27 mouse cellular contexts compared by ENCODE assay signal in the genomic region with DNA sequence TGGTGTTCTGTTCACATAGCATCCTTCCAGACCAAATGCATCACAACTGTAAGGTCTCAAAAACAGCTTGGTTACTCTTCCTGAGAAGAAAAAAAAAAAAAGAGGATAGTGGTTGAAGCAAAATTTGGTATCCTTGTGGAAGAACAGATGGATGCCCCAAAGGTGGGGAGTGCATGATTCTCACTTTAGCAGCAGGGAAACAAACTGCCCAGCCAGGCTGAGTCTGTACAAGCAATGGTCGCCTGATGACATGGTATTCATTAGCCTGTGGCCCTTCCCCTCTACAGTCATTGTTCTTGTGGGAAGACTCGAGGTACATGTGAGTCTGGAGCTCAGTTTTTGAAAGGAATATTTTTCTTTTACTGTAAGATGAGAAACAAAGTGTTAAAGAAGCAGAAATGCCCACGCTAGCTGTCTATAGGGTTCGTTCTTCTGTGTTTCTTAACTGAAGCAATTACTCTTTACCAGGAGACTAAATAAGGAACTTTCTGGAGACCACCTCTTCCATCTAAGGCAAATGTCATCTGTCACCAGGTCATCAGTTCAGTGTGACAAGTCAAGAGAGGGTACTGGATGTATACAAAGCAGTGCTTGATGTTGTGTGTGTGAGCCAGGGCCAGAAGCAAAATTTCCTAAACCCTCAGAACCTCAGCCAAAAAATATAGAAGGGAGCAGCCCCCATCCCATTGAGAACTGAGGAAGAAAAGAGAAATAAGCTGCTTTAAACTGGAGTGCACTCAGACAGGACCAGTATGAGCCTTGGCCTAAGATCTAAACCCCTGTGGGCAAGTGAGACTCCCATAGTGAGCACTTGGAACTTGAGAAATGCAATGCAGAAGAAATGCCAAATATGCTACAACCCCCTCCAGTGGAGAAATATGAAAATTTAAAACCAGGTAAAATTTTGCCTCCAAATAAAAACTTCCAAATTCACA.
DNase-seq lines count a peak whose midpoint lies in the region; ATAC-seq and TF ChIP-seq lines count a peak whose summit lies in the region.
"Had no signal": no experiment of that assay in that cellular context is flagged by ENCODE, and none has a peak within 500 bp of the region (broad histone marks: within the 10 kb centered on the region; RNA-seq: fewer than 3 reads in every experiment).

No protein-coding gene starts in this region.

- no peak for ATAC-seq in heart, embryonic 11.5 days (replicated peaks; ENCODE audit: insufficient number of reproducible peaks, low FRiP score, low TSS enrichment)
- peak; percentile 19; the same call in 1 of the 2 replicates for ATAC-seq in lung, postnatal 0 days
- no peak for ATAC-seq in megakaryocyte, adult 5-6 weeks (ENCODE audit: poor library complexity, severe bottlenecking)
- ATAC-seq: forebrain, postnatal 0 days; hindbrain, postnatal 0 days; intestine, embryonic 15.5 days; Patski had no signal

- H3K27ac ChIP-seq in heart, adult 2 months: no peak overlapping the region
- H3K27ac ChIP-seq in heart, embryonic 11.5 days (ENCODE audit: low read depth, low read length): no peak overlapping the region
- no peak overlapping the region for H3K27ac ChIP-seq in lung, postnatal 0 days (ENCODE audit: low read length)
- H3K27ac ChIP-seq: embryonic facial prominence, embryonic 10.5 days; embryonic facial prominence, embryonic 15.5 days; forebrain, embryonic 12.5 days; heart, embryonic 15.5 days; hindbrain, postnatal 0 days; intestine, embryonic 15.5 days; kidney, postnatal 0 days; limb, embryonic 10.5 days; limb, embryonic 15.5 days; liver, embryonic 13.5 days; neural tube, embryonic 13.5 days had no signal

- no peak overlapping the region for H3K4me2 ChIP-seq in heart, embryonic 11.5 days
- H3K4me2 ChIP-seq in lung, postnatal 0 days (replicated peaks; ENCODE audit: low read depth, low read length): no peak overlapping the region
- H3K4me2 ChIP-seq: embryonic facial prominence, embryonic 15.5 days; forebrain, embryonic 12.5 days; heart, embryonic 15.5 days; intestine, embryonic 15.5 days; limb, embryonic 15.5 days; liver, embryonic 13.5 days; midbrain, embryonic 11.5 days; neural tube, embryonic 13.5 days had no signal

- no peak overlapping the region for H3K4me3 ChIP-seq in heart, adult 2 months
- no peak overlapping the region for H3K4me3 ChIP-seq in heart, embryonic 11.5 days (ENCODE audit: low read depth, low read length)
- no peak overlapping the region for H3K4me3 ChIP-seq in lung, postnatal 0 days (ENCODE audit: low read depth, low read length)
- no peak overlapping the region for H3K4me3 ChIP-seq in lung, adult 2 months (replicated peaks; ENCODE audit: extremely low read depth, low read depth, low read length)
- H3K4me3 ChIP-seq: embryonic facial prominence, embryonic 10.5 days; embryonic facial prominence, embryonic 15.5 days; forebrain, embryonic 12.5 days; heart, embryonic 15.5 days; intestine, embryonic 15.5 days; limb, embryonic 10.5 days; limb, embryonic 15.5 days; liver, embryonic 13.5 days; myocyte; neural tube, embryonic 13.5 days had no signal

- peak; percentile 10; the same call in 1 of the 2 replicates for TF ChIP-seq CTCF in heart, adult 2 months (IDR thresholded peaks at IDR 0.05)
- no peak for TF ChIP-seq CTCF in lung, postnatal 0 days (IDR thresholded peaks at IDR 0.05)
- no peak for TF ChIP-seq CTCF in lung, adult 2 months (IDR thresholded peaks at IDR 0.05; ENCODE audit: insufficient read depth, low read length)

- TF ChIP-seq POLR2A in heart, adult 2 months (IDR thresholded peaks at IDR 0.05; ENCODE audit: insufficient read depth, low read depth, low read length): no peak
- no peak for TF ChIP-seq POLR2A in lung, adult 2 months (IDR thresholded peaks at IDR 0.05; ENCODE audit: borderline replicate concordance, extremely low read depth, low read depth, low read length)

- no peaks in the 10 kb centered on the region for H3K27me3 ChIP-seq in heart, adult 2 months (ENCODE audit: control insufficient read depth, insufficient read depth, low read length)
- H3K27me3 ChIP-seq in heart, embryonic 11.5 days (ENCODE audit: control insufficient read depth, insufficient read depth, low read length): no peaks in the 10 kb centered on the region
- H3K27me3 ChIP-seq in lung, postnatal 0 days (replicated peaks; ENCODE audit: insufficient read depth, low read length): no peaks in the 10 kb centered on the region
- H3K27me3 ChIP-seq: embryonic facial prominence, embryonic 15.5 days; forebrain, embryonic 12.5 days; heart, embryonic 15.5 days; intestine, embryonic 15.5 days; limb, embryonic 15.5 days; liver, embryonic 13.5 days; neural tube, embryonic 13.5 days had no signal

- H3K36me3 ChIP-seq in heart, adult 2 months (ENCODE audit: control insufficient read depth, insufficient read depth, low read length): no peaks in the 10 kb centered on the region
- H3K36me3 ChIP-seq in heart, embryonic 11.5 days (ENCODE audit: control insufficient read depth, insufficient read depth, low read length): no peaks in the 10 kb centered on the region
- no peaks in the 10 kb centered on the region for H3K36me3 ChIP-seq in lung, postnatal 0 days (ENCODE audit: insufficient read depth, low read length)
- H3K36me3 ChIP-seq: embryonic facial prominence, embryonic 10.5 days; embryonic facial prominence, embryonic 15.5 days; heart, embryonic 15.5 days; intestine, embryonic 15.5 days; limb, embryonic 10.5 days; limb, embryonic 15.5 days; liver, embryonic 13.5 days had no signal

- no peaks in the 10 kb centered on the region for H3K79me2 ChIP-seq in heart, adult 2 months (replicated peaks; ENCODE audit: control insufficient read depth, insufficient read depth, low read length)

- 68% methylated on average over 4 of the region's 4 CpGs for WGBS in heart, adult 2 months
- 56% methylated on average over 4 of the region's 4 CpGs for WGBS in heart, embryonic 11.5 days (ENCODE audit: insufficient replicate concordance)
- WGBS in lung, postnatal 0 days: 49% methylated on average over 4 of the region's 4 CpGs
- 66% methylated on average over 4 of the region's 4 CpGs for WGBS in lung, adult 2 months

- H3K9me3 ChIP-seq in heart, embryonic 11.5 days (replicated peaks; ENCODE audit: control insufficient read depth, low read length): no peaks in the 10 kb centered on the region
- H3K9me3 ChIP-seq in lung, postnatal 0 days (ENCODE audit: low read length): no peaks in the 10 kb centered on the region
- H3K9me3 ChIP-seq: embryonic facial prominence, embryonic 10.5 days; embryonic facial prominence, embryonic 15.5 days; forebrain, embryonic 12.5 days; heart, embryonic 15.5 days; intestine, embryonic 15.5 days; limb, embryonic 10.5 days; limb, embryonic 15.5 days; liver, embryonic 13.5 days; neural tube, embryonic 13.5 days had no signal

- DNase-seq in heart, adult 2 months: no peak
- no peak for DNase-seq in lung, postnatal 0 days (ENCODE audit: low spot score)
- no peak for DNase-seq in lung, adult 2 months
- peak; percentile 30 to 39 for DNase-seq in cerebellum, postnatal 10 days
- DNase-seq in neural tube, embryonic 10.5 days (ENCODE audit: extremely low spot score, low spot score): no peak
- DNase-seq: adrenal gland, postnatal 10 days; forebrain, postnatal 0 days; kidney, adult 2 months; kidney, postnatal 4 days; layer of hippocampus, adult 9-11 months; liver, embryonic 13.5 days; lung, postnatal 10 days had no signal

- intact Hi-C loops in heart, adult 2 months (cut with DNase I): no loop called here

- TF ChIP-seq EP300 in heart, adult 2 months (IDR thresholded peaks at IDR 0.05; ENCODE audit: insufficient read depth, low read depth, low read length): no peak
- no peak for TF ChIP-seq EP300 in lung, postnatal 0 days (IDR thresholded peaks at IDR 0.05)

- no peak overlapping the region for H3K9ac ChIP-seq in heart, adult 2 months (ENCODE audit: low read depth, low read length)
- no peak overlapping the region for H3K9ac ChIP-seq in heart, embryonic 11.5 days (ENCODE audit: low read depth, low read length)
- no peak overlapping the region for H3K9ac ChIP-seq in lung, postnatal 0 days (replicated peaks; ENCODE audit: low read depth)
- H3K9ac ChIP-seq: embryonic facial prominence, embryonic 15.5 days; forebrain, embryonic 12.5 days; forebrain, postnatal 0 days; heart, embryonic 15.5 days; intestine, embryonic 15.5 days; limb, embryonic 15.5 days; liver, embryonic 13.5 days; neural tube, embryonic 13.5 days had no signal

- H3K4me1 ChIP-seq in heart, adult 2 months (ENCODE audit: control insufficient read depth, insufficient read depth, low read length): peaks cover 2% of the 10 kb centered on the region; the same call in 1 of the 2 replicates
- no peaks in the 10 kb centered on the region for H3K4me1 ChIP-seq in heart, embryonic 11.5 days (ENCODE audit: control insufficient read depth, insufficient read depth, low read length)
- no peaks in the 10 kb centered on the region for H3K4me1 ChIP-seq in lung, postnatal 0 days (ENCODE audit: insufficient read depth, low read depth, low read length)
- H3K4me1 ChIP-seq in lung, adult 2 months (ENCODE audit: control insufficient read depth, insufficient read depth, low read length): no peaks in the 10 kb centered on the region
- H3K4me1 ChIP-seq: embryonic facial prominence, embryonic 10.5 days; embryonic facial prominence, embryonic 15.5 days; forebrain, embryonic 12.5 days; intestine, embryonic 15.5 days; limb, embryonic 10.5 days; limb, embryonic 15.5 days; liver, embryonic 13.5 days; neural tube, embryonic 13.5 days had no signal

Comparison
In these comparisons a context has a peak if more than half of its experiments do, and no peak if none do; other contexts are left out.
1. DNase-seq: peak in cerebellum, postnatal 10 days (2 of 2); none in heart, adult 2 months (0 of 2), lung, postnatal 0 days (single experiment), lung, adult 2 months (single experiment) and neural tube, embryonic 10.5 days (single experiment).